Comparison of ENCODE assay signal across 26 mouse cellular contexts in the genomic region with DNA sequence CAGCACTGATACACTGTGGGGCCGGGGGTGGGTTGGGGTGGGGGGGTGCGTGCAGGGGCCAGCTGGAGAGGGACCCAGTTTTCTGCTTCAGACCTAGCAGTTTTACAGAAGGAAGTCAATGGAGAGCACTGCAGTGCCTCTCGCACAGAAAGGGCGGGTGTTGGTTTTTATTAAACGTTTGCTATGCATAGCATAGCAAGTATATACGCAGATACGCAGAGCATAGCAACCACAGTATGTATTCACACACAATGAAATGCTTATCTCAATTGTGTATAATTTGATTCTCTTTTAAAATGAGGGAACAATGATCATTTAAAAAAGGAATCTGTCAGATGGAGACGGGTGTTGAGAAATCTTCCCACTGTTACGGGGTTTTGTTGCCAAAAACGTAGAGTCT.
DNase-seq lines count a peak whose midpoint lies in the region; ATAC-seq and TF ChIP-seq lines count a peak whose summit lies in the region.
"Had no signal": no experiment of that assay in that cellular context is flagged by ENCODE, and none has a peak within 500 bp of the region (broad histone marks: within the 10 kb centered on the region; RNA-seq: fewer than 3 reads in every experiment).

No protein-coding gene starts in this region.

- DNase-seq in layer of hippocampus, adult 2 months (ENCODE audit: low spot score in 2 of 2), result no peak
- no peak for DNase-seq in layer of hippocampus, adult 11-12 months (ENCODE audit: low spot score)
- peak; percentile 67 for DNase-seq in midbrain, embryonic 11.5 days (ENCODE audit: low spot score, missing footprints)
- peak; percentile 39 for DNase-seq in forebrain, embryonic 14.5 days (ENCODE audit: low spot score)
- DNase-seq in forebrain, postnatal 0 days, result peak; percentile 46
- no peak for DNase-seq in adrenal gland, adult 2 months
- DNase-seq: adrenal gland, postnatal 14 days; B cell, adult 2 months; cerebellum, adult 18-20 months; cerebellum, adult 9-11 months; cerebellum, postnatal 25 days; gastrocnemius, adult 2 months; gastrocnemius, postnatal 14 days; heart, adult 11 months; kidney, adult 11 months had no signal

- 0 out of 2 replicates have a peak overlapping the region, but pooled peaks have one; percentile 32 for H3K27ac ChIP-seq in layer of hippocampus, adult 2 months
- no peak overlapping the region for H3K27ac ChIP-seq in midbrain, embryonic 11.5 days (ENCODE audit: low read depth, low read length)
- no peak overlapping the region for H3K27ac ChIP-seq in midbrain, embryonic 16.5 days (ENCODE audit: low read length)
- H3K27ac ChIP-seq in forebrain, embryonic 14.5 days (ENCODE audit: low read depth, low read length), result no peak overlapping the region
- 0 out of 2 replicates have a peak overlapping the region, but pooled peaks have one; percentile 21 for H3K27ac ChIP-seq in forebrain, postnatal 0 days (ENCODE audit: low read depth, low read length)
- no peak overlapping the region for H3K27ac ChIP-seq in kidney, embryonic 16.5 days (ENCODE audit: low read length)
- H3K27ac ChIP-seq: embryonic facial prominence, embryonic 12.5 days; embryonic facial prominence, embryonic 15.5 days; gastrocnemius, adult 2 months; hindbrain, embryonic 12.5 days; hindbrain, embryonic 15.5 days; intestine, embryonic 15.5 days had no signal

- no peaks in the 10 kb centered on the region for H3K9me3 ChIP-seq in midbrain, embryonic 11.5 days (ENCODE audit: control insufficient read depth, low read length)
- H3K9me3 ChIP-seq in midbrain, embryonic 16.5 days (replicated peaks; ENCODE audit: control insufficient read depth, low read length, poor library complexity, severe bottlenecking), result no peaks in the 10 kb centered on the region
- H3K9me3 ChIP-seq in forebrain, embryonic 14.5 days (replicated peaks; ENCODE audit: control insufficient read depth, low read length), result no peaks in the 10 kb centered on the region
- H3K9me3 ChIP-seq in forebrain, postnatal 0 days (ENCODE audit: low read length), result no peaks in the 10 kb centered on the region
- no peaks in the 10 kb centered on the region for H3K9me3 ChIP-seq in kidney, embryonic 16.5 days (ENCODE audit: low read length)
- H3K9me3 ChIP-seq: embryonic facial prominence, embryonic 12.5 days; embryonic facial prominence, embryonic 15.5 days; hindbrain, embryonic 12.5 days; hindbrain, embryonic 15.5 days; intestine, embryonic 15.5 days had no signal

- H3K4me2 ChIP-seq in midbrain, embryonic 11.5 days, result no peak overlapping the region
- no peak overlapping the region for H3K4me2 ChIP-seq in midbrain, embryonic 16.5 days (ENCODE audit: low read length)
- H3K4me2 ChIP-seq in forebrain, embryonic 14.5 days (ENCODE audit: low read length), result peak overlapping the region; percentile 18; the same call in 1 of the 2 replicates
- H3K4me2 ChIP-seq in forebrain, postnatal 0 days (ENCODE audit: low read depth), result peak overlapping the region; percentile 26
- no peak overlapping the region for H3K4me2 ChIP-seq in kidney, embryonic 16.5 days (replicated peaks; ENCODE audit: low read depth, low read length)
- H3K4me2 ChIP-seq: embryonic facial prominence, embryonic 12.5 days; embryonic facial prominence, embryonic 15.5 days; heart, embryonic 11.5 days; hindbrain, embryonic 12.5 days; hindbrain, embryonic 15.5 days; intestine, embryonic 15.5 days had no signal

- no peak overlapping the region for H3K9ac ChIP-seq in midbrain, embryonic 11.5 days (ENCODE audit: low read length)
- no peak overlapping the region for H3K9ac ChIP-seq in midbrain, embryonic 16.5 days (ENCODE audit: low read depth, low read length)
- no peak overlapping the region for H3K9ac ChIP-seq in forebrain, embryonic 14.5 days (ENCODE audit: low read length)
- no peak overlapping the region for H3K9ac ChIP-seq in forebrain, postnatal 0 days
- H3K9ac ChIP-seq in kidney, embryonic 16.5 days (replicated peaks; ENCODE audit: low read length), result no peak overlapping the region
- H3K9ac ChIP-seq: embryonic facial prominence, embryonic 12.5 days; embryonic facial prominence, embryonic 15.5 days; hindbrain, embryonic 12.5 days; hindbrain, embryonic 15.5 days; intestine, embryonic 15.5 days had no signal

- H3K27me3 ChIP-seq in midbrain, embryonic 11.5 days (ENCODE audit: control insufficient read depth, insufficient read depth, low read length), result no peaks in the 10 kb centered on the region
- H3K27me3 ChIP-seq in midbrain, embryonic 16.5 days (ENCODE audit: control insufficient read depth, insufficient read depth, low read depth, low read length), result no peaks in the 10 kb centered on the region
- H3K27me3 ChIP-seq in forebrain, embryonic 14.5 days (replicated peaks; ENCODE audit: control insufficient read depth, insufficient read depth, low read length), result no peaks in the 10 kb centered on the region
- H3K27me3 ChIP-seq in forebrain, postnatal 0 days (ENCODE audit: insufficient read depth, low read length), result no peaks in the 10 kb centered on the region
- H3K27me3 ChIP-seq in kidney, embryonic 16.5 days (ENCODE audit: insufficient read depth, low read length), result no peaks in the 10 kb centered on the region
- H3K27me3 ChIP-seq: CH12.LX; embryonic facial prominence, embryonic 12.5 days; embryonic facial prominence, embryonic 15.5 days; hindbrain, embryonic 12.5 days; hindbrain, embryonic 15.5 days; intestine, embryonic 15.5 days; Patski had no signal

- H3K4me3 ChIP-seq in layer of hippocampus, adult 2 months, result no peak overlapping the region
- H3K4me3 ChIP-seq in midbrain, embryonic 11.5 days (ENCODE audit: low read depth, low read length), result no peak overlapping the region
- no peak overlapping the region for H3K4me3 ChIP-seq in midbrain, embryonic 16.5 days (ENCODE audit: low read depth, low read length)
- no peak overlapping the region for H3K4me3 ChIP-seq in forebrain, embryonic 14.5 days (ENCODE audit: low read depth, low read length)
- H3K4me3 ChIP-seq in forebrain, postnatal 0 days (ENCODE audit: low read depth, low read length), result no peak overlapping the region
- no peak overlapping the region for H3K4me3 ChIP-seq in kidney, embryonic 16.5 days (ENCODE audit: low read length)
- H3K4me3 ChIP-seq: embryonic facial prominence, embryonic 12.5 days; embryonic facial prominence, embryonic 15.5 days; gastrocnemius, adult 2 months; hindbrain, embryonic 12.5 days; hindbrain, embryonic 15.5 days; intestine, embryonic 15.5 days had no signal

- H3K4me1 ChIP-seq in midbrain, embryonic 11.5 days (ENCODE audit: control insufficient read depth, insufficient read depth, low read length), result no peaks in the 10 kb centered on the region
- H3K4me1 ChIP-seq in midbrain, embryonic 16.5 days (ENCODE audit: control insufficient read depth, insufficient read depth, low read length), result peaks cover 6% of the 10 kb centered on the region
- H3K4me1 ChIP-seq in forebrain, embryonic 14.5 days (ENCODE audit: control insufficient read depth, insufficient read depth, low read length), result peaks cover 13% of the 10 kb centered on the region
- H3K4me1 ChIP-seq in forebrain, postnatal 0 days (ENCODE audit: insufficient read depth), result peaks cover 6% of the 10 kb centered on the region; the same call in 1 of the 2 replicates
- no peaks in the 10 kb centered on the region for H3K4me1 ChIP-seq in kidney, embryonic 16.5 days (ENCODE audit: insufficient read depth, low read length)

- WGBS in midbrain, embryonic 11.5 days, result 79% methylated on average over 10 of the region's 10 CpGs
- 76% methylated on average over 10 of the region's 10 CpGs for WGBS in midbrain, embryonic 16.5 days
- 35% methylated on average over 10 of the region's 10 CpGs for WGBS in forebrain, embryonic 14.5 days
- 29% methylated on average over 10 of the region's 10 CpGs for WGBS in forebrain, postnatal 0 days
- WGBS in kidney, embryonic 16.5 days, result 85% methylated on average over 10 of the region's 10 CpGs

- H3K36me3 ChIP-seq in midbrain, embryonic 11.5 days (ENCODE audit: control insufficient read depth, insufficient read depth, low read length), result no peaks in the 10 kb centered on the region
- H3K36me3 ChIP-seq in midbrain, embryonic 16.5 days (ENCODE audit: control insufficient read depth, insufficient read depth, low read length), result no peaks in the 10 kb centered on the region
- no peaks in the 10 kb centered on the region for H3K36me3 ChIP-seq in forebrain, embryonic 14.5 days (ENCODE audit: control insufficient read depth, insufficient read depth, low read length)
- H3K36me3 ChIP-seq in forebrain, postnatal 0 days (ENCODE audit: insufficient read depth), result no peaks in the 10 kb centered on the region
- no peaks in the 10 kb centered on the region for H3K36me3 ChIP-seq in kidney, embryonic 16.5 days (ENCODE audit: insufficient read depth, low read length)
- H3K36me3 ChIP-seq: embryonic facial prominence, embryonic 12.5 days; embryonic facial prominence, embryonic 15.5 days; G1E; hindbrain, embryonic 12.5 days; hindbrain, embryonic 15.5 days; intestine, embryonic 15.5 days had no signal

- ATAC-seq in midbrain, embryonic 11.5 days (ENCODE audit: low FRiP score), result no peak
- ATAC-seq in midbrain, embryonic 16.5 days, result no peak
- peak; percentile 37; the same call in 1 of the 2 replicates for ATAC-seq in forebrain, embryonic 14.5 days
- peak; percentile 78 for ATAC-seq in forebrain, postnatal 0 days
- ATAC-seq in kidney, embryonic 16.5 days (ENCODE audit: low FRiP score, low TSS enrichment), result no peak
- ATAC-seq: intestine, embryonic 15.5 days; Patski had no signal

- no peak for TF ChIP-seq CTCF in layer of hippocampus, adult 2 months (conservative IDR thresholded peaks at IDR 0.05)
- no peak for TF ChIP-seq CTCF in forebrain, postnatal 0 days (IDR thresholded peaks at IDR 0.05; ENCODE audit: low read depth)

Comparison
In these comparisons a context has a peak if more than half of its experiments do, and no peak if none do; other contexts are left out.
1. H3K27ac ChIP-seq: peak in layer of hippocampus, adult 2 months (single experiment) and forebrain, postnatal 0 days (single experiment); none in midbrain, embryonic 11.5 days (single experiment), midbrain, embryonic 16.5 days (single experiment), forebrain, embryonic 14.5 days (single experiment) and kidney, embryonic 16.5 days (single experiment).
2. DNase-seq: peak in midbrain, embryonic 11.5 days (single experiment), forebrain, embryonic 14.5 days (single experiment) and forebrain, postnatal 0 days (single experiment); none in layer of hippocampus, adult 2 months (0 of 2), layer of hippocampus, adult 11-12 months (single experiment) and adrenal gland, adult 2 months (single experiment).
3. ATAC-seq: peak in forebrain, embryonic 14.5 days (single experiment) and forebrain, postnatal 0 days (single experiment); none in midbrain, embryonic 11.5 days (single experiment), midbrain, embryonic 16.5 days (single experiment) and kidney, embryonic 16.5 days (single experiment).
4. H3K4me2 ChIP-seq: peak in forebrain, embryonic 14.5 days (single experiment) and forebrain, postnatal 0 days (single experiment); none in midbrain, embryonic 11.5 days (single experiment), midbrain, embryonic 16.5 days (single experiment) and kidney, embryonic 16.5 days (single experiment).